Mouse (Mus musculus) lung, postnatal 0 days (tissue): ENCODE data around the gene Ap3d1.

Experiments used
- CTCF ChIP-seq: IDR thresholded peaks from 2 replicates; pipeline ENCODE4 v1.5.1; 2016; ENCODE audit warnings: antibody characterized with exemption, mild to moderate bottlenecking
- EP300 ChIP-seq: IDR thresholded peaks from 2 replicates; pipeline ENCODE4 v1.6.1; 2016; ENCODE audit warnings: antibody characterized with exemption, mild to moderate bottlenecking, control low read depth

DNA sequence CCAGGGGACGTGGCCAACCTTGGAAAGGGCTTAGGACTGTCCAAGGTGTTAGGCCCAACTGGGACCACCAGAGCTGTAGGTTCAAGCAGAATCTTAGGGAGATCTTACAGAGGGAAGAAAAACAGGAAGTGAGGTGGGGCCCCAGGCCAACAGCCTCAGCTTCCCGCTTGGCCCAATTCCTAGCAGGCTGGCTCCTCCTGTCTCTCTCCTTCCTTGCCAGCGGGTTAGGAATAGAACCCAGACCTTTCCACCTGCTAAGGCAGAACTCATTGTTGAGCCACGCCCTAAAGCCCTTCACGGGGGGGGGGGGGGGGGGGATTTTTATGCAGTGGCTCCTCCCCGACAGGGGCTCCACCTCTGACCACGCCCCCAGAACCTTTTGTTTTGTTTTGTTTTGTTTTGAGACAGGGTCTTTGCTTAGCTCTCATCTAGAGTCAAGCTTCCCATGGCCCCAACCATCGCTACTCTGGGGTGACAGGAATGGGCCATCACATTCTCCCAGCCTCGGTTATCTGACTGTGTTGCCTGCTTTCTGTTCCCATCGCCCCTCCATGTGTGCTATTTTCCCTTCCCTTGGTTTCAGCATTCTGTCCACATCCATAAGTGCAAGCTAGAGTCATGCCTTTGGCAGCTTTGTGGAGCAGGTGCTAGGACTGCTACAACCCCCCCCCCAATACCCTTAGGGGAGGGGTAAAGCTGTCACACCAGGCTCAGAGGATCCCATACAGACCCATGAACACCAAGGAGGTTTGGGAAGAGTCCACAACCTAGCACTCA, 63.3 kb downstream of the Ap3d1 start:
- TF ChIP-seq CTCF (no peak), EP300 (peak; percentile 62)
